Mouse (Mus musculus) olfactory bulb, adult 2 months (tissue): ENCODE measurements around the gene Abcd1.

Experiments
- CTCF ChIP-seq: fragments of 200-500 bp; IDR thresholded peaks from 2 replicates; pipeline ENCODE4 v1.5.1; 2012; ENCODE audit warnings: low read depth, mild to moderate bottlenecking, low read length, moderate library complexity; ENCODE audit not compliant: insufficient read depth
- POLR2A ChIP-seq: fragments of 200-500 bp; IDR thresholded peaks from 2 replicates; pipeline ENCODE4 v1.6.1; 2012; ENCODE audit warnings: mild to moderate bottlenecking, low read depth, low read length, moderate library complexity; ENCODE audit not compliant: insufficient read depth

GRCm38 (mm10) chrX:73730908-73731307, 14.5 kb downstream of the Abcd1 start:
- TF ChIP-seq CTCF (no peak), POLR2A (no peak)
